Mouse (Mus musculus) heart, adult 2 months (tissue): ENCODE measurements around the gene Adam22. TPM values are rescaled to one million over a fixed set of nuclear protein-coding genes. Genes with fewer than 3 reads are reported as not detected.
A peak's percentile ranks its signal among the peaks of the same experiment; 100 is the strongest.

Experiments used
- DNase-seq, 2 experiments: peaks; one replicate each; pipeline ENCODE4 v3.0.0; 2021
- H3K27ac ChIP-seq: fragments of 200-600 bp; 2 replicates; pipeline ENCODE4 v1.8.1; 2022
- H3K27me3 ChIP-seq: fragments of 200-500 bp; 2 replicates; pipeline ENCODE4 v1.6.1; 2012; ENCODE audit warnings: mild to moderate bottlenecking, low read length, inconsistent platforms, mixed read lengths; ENCODE audit not compliant: control insufficient read depth, insufficient read depth
- H3K36me3 ChIP-seq: fragments of 200-500 bp; 2 replicates; pipeline ENCODE4 v1.6.1; 2012; ENCODE audit warnings: low read length, inconsistent platforms; ENCODE audit not compliant: control insufficient read depth, insufficient read depth
- H3K4me1 ChIP-seq: fragments of 200-500 bp; 2 replicates; pipeline ENCODE4 v1.6.1; 2011; ENCODE audit warnings: low read length; ENCODE audit not compliant: control insufficient read depth, insufficient read depth
- H3K4me3 ChIP-seq: fragments of 200-600 bp; 2 replicates; pipeline ENCODE4 v1.8.1; 2022
- H3K79me2 ChIP-seq: fragments of 200-500 bp; replicated peaks from 2 replicates; pipeline ENCODE4 v1.6.1; 2012; ENCODE audit warnings: mild to moderate bottlenecking, inconsistent platforms, low read length, moderate library complexity, mixed read lengths; ENCODE audit not compliant: control insufficient read depth, insufficient read depth
- H3K9ac ChIP-seq: fragments of 200-500 bp; 2 replicates; pipeline ENCODE4 v1.6.1; 2012; ENCODE audit warnings: low read depth, mild to moderate bottlenecking, control low read depth, inconsistent platforms, low read length, mixed read lengths
- CTCF ChIP-seq: fragments of 200-600 bp; IDR thresholded peaks from 2 replicates; pipeline ENCODE4 v1.8.1; 2022; ENCODE audit warnings: antibody characterized with exemption, mild to moderate bottlenecking, moderate library complexity
- EP300 ChIP-seq: fragments of 200-500 bp; IDR thresholded peaks from 2 replicates; pipeline ENCODE4 v1.6.1; 2011; ENCODE audit warnings: low read depth, low read length, control low read depth; ENCODE audit not compliant: insufficient read depth
- POLR2A ChIP-seq: fragments of 200-500 bp; IDR thresholded peaks from 2 replicates; pipeline ENCODE4 v1.6.1; 2011; ENCODE audit warnings: mild to moderate bottlenecking, low read depth, low read length, control low read depth; ENCODE audit not compliant: insufficient read depth
- WGBS: fragments of 180-500 bp; shearing (Covaris S2); methylation state at CpG from one replicate; pipeline ENCODE4 v1.1.7; 2018; 5-methylcytosine and 5-hydroxymethylcytosine counted together
- intact Hi-C: fragments of 180-260 bp; cut with DNase I; formaldehyde crosslinking; loops from one replicate; pipeline ENCODE4 v1.15.1; 2025
- polyA plus RNA-seq: library from polyadenylated mRNA; depleted of rRNA; stranded (reverse); fragments of >200 nt; gene quantifications from 2 replicates; pipeline ENCODE4 v1.2.3, GENCODE M21; 2012
- total RNA-seq, 2 experiments: library from RNA; stranded (reverse); gene quantifications; 2 replicates each; pipeline ENCODE4 v1.2.3; 2021

Gene Adam22
- total and polyA plus RNA-seq, 3 experiments: 1.7 to 4.7 (median 3.6) TPM

- Histone ChIP-seq H3K79me2 (no peaks in the 10 kb centered on the region), H3K9ac (no peak overlapping the region), H3K4me1 (no peaks in the 10 kb centered on the region), H3K27me3 (no peaks in the 10 kb centered on the region), H3K4me3 (no peak overlapping the region), H3K36me3 (no peaks in the 10 kb centered on the region), H3K27ac (no peak overlapping the region)
- no peak for TF ChIP-seq CTCF
- no peak for TF ChIP-seq EP300
- TF ChIP-seq POLR2A: no peak
- DNase-seq: no peak
- 79% methylated on average over 1 of the region's 1 CpGs for WGBS
- intact Hi-C loops: no loop called here
Observed at GRCm38 (mm10) chr5:8393891-8394583, 26.1 kb upstream of the Adam22 start.

- no peaks in the 10 kb centered on the region for H3K4me1 ChIP-seq
- TF ChIP-seq CTCF: no peak
- TF ChIP-seq POLR2A: no peak
- no peak for TF ChIP-seq EP300
- no peaks in the 10 kb centered on the region for H3K79me2 ChIP-seq
- no peaks in the 10 kb centered on the region for H3K27me3 ChIP-seq
- intact Hi-C loops: no loop called here
- no peak overlapping the region for H3K9ac ChIP-seq
- no peak overlapping the region for H3K4me3 ChIP-seq
- no peak overlapping the region for H3K27ac ChIP-seq
- DNase-seq: no peak
- no peaks in the 10 kb centered on the region for H3K36me3 ChIP-seq
- WGBS: 66% methylated on average over 5 of the region's 5 CpGs
Observed at GRCm38 (mm10) chr5:8374297-8374906, 6.4 kb upstream of the Adam22 start.

GRCm38 (mm10) chr5:8373415-8373814 lies 5.5 kb upstream of the Adam22 start:
- intact Hi-C loops: no loop called here
- Histone ChIP-seq H3K79me2 (no peaks in the 10 kb centered on the region), H3K27ac (no peak overlapping the region), H3K9ac (no peak overlapping the region), H3K4me1 (no peaks in the 10 kb centered on the region), H3K27me3 (no peaks in the 10 kb centered on the region), H3K4me3 (no peak overlapping the region), H3K36me3 (no peaks in the 10 kb centered on the region)
- TF ChIP-seq EP300: no peak
- TF ChIP-seq POLR2A: no peak
- TF ChIP-seq CTCF: no peak
- DNase-seq: no peak
- 81% methylated on average over 4 of the region's 4 CpGs for WGBS

- Histone ChIP-seq H3K4me3 (no peak overlapping the region), H3K36me3 (no peaks in the 10 kb centered on the region), H3K4me1 (no peaks in the 10 kb centered on the region), H3K27ac (no peak overlapping the region), H3K79me2 (no peaks in the 10 kb centered on the region), H3K9ac (no peak overlapping the region), H3K27me3 (peaks cover 6% of the 10 kb centered on the region)
- intact Hi-C loops: loop anchor here (5.0 kb wide), 1 partner anchor 201 kb away; no protein-coding TSS in a partner anchor
- TF ChIP-seq CTCF (no peak), POLR2A (no peak), EP300 (no peak)
- WGBS: 75% methylated on average over 5 of the region's 5 CpGs
- no peak for DNase-seq
Observed at GRCm38 (mm10) chr5:8368781-8369180, 821 bp upstream of the Adam22 start.

- intact Hi-C loops: loop anchor here (5.0 kb wide), 1 partner anchor 201 kb away; no protein-coding TSS in a partner anchor
- H3K27me3 ChIP-seq: peaks cover 6% of the 10 kb centered on the region
- no peaks in the 10 kb centered on the region for H3K4me1 ChIP-seq
- TF ChIP-seq EP300 (no peak), CTCF (no peak), POLR2A (no peak)
- no peak overlapping the region for H3K27ac ChIP-seq
- H3K36me3 ChIP-seq: no peaks in the 10 kb centered on the region
- no peak for DNase-seq
- H3K79me2 ChIP-seq: no peaks in the 10 kb centered on the region
- H3K4me3 ChIP-seq: peak overlapping the region; percentile 71
- 51% methylated on average over 7 of the region's 7 CpGs for WGBS
- no peak overlapping the region for H3K9ac ChIP-seq
Observed at GRCm38 (mm10) chr5:8368328-8368692, 350 bp upstream of the Adam22 start.
